Mouse (Mus musculus) ovary, adult 2 months (tissue): Measurements from ENCODE around the gene Cfap70. TPM values are rescaled to one million over a fixed set of nuclear protein-coding genes. Genes with fewer than 3 reads are reported as not detected.

ENCODE experiments used
- polyA plus RNA-seq: library from polyadenylated mRNA; depleted of rRNA; stranded (reverse); fragments of >200 nt; gene quantifications from 2 replicates; pipeline ENCODE4 v1.2.3, GENCODE M21; 2012; rRNA removed

Cfap70 gene
- 1.2 TPM in 2 replicates for polyA plus RNA-seq

DNA sequence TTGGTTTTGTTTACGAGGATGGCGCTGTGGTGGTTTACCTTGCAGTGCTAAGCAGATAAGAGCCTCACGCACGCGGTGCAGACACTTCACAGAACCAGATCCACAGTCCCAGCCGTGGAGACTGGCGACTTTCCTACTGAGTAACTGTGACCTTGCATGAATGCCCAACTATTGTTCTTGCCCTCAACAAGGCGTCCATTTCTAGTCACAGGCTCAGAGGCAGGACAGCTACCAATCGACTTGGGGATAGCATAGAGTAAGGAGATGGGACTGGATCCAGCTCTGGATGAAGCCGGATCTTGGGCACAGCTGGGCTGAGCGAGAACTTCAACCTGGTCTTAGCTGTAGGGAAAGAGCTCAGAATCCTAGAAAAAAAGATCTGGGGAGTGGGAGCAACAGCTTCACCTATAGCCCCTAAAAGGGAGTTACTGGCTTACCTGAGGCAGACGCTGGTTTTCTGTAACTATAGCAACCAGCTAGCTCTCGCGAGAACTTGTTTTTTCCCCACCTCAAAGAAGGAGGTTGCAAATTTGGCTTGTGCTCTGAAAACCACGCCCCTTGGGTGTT is at the start of gene Cfap70:
Gene Cfap70, minus strand, starts transcription at position 462 of the 567 bp plus-strand sequence.

GRCm38 (mm10) chr14:20496603-20497002 is 44.6 kb upstream of the Cfap70 start, which contains the start of gene Mss51:
Gene Mss51, minus strand, starts transcription at chr14:20496901.

DNA sequence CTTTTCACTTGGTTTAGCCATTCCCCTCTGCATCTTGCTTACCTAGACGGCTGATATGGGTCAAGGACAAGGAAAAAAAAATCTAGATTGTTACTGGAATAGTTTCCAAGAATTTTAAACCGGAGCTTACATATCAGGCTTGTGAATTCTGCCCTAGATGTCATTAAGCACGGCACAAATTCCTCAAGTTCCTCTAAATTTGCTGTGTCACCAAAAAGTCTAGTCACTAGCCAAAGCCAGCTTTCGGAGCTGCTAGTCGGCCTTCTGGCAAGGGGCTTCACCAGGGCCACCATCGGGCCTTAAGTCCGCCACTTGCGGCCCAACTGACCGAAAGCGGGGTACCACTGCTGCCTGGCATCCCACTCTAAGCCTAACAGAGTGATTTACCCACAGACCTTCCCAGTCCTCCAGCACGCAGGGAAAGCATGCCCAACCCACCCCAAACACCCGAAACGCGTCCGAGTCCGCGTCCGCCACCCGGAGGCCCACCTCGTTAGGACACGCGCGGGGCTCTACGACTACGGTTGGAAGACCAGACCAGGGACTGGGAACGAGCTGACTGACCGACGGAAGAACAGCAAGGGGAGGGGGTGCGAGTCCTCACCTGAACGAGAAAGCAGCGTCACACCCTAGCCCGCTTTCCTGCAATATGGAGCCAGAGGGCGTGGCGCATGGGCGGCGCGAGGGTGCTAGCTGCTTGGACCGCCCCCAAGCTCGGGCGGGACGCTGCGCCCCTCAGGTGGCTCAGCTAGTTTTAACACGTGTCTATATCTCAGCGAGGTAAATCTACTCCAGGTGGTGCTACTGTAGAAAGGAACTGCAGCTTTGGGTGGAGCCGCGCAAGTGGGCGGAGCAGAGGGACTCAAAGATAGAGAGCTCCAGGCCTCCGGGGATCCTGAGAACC is 27.5 kb upstream of the Cfap70 start, which contains the start of gene Anxa7:
Gene Anxa7, minus strand, starts transcription at position 843 of the 904 bp plus-strand sequence.

DNA sequence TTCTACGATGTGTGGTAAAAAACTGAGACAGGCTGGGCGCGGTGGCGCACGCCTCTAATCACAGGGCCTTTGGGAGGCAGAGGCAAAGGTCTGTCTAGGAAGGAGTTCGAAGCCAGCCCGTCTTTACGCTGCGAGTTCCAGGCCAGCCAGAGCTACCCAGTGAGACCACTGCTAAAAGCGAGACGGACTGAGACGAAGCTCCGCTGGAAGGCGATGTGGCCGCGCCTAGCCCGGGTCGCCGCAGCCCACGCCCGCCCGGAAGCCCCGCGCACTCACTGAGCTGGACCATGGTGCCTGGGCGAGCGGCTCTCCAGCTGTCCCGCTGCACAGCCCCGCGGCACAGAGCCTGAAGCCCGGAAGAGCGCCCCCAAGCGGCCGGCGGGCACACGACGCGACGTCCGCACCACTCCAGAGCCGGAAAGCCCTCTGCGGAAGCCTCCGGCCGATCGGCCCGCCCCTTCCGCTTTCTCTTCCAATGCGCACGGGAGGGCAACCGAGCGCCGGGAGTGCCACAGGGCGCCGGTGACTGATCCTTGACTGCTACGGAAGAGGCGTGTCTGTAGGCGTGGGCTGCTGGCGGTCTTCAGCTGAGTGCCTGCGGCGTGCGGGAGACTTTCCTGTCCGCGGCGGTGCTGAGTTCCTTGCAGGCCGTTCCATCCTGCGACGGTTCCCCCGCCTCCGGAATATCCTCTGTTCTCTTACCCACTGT is 58.7 kb downstream of the Cfap70 start, which contains the start of gene Mrps16:
Gene Mrps16, minus strand, starts transcription at position 430 of the 709 bp plus-strand sequence.

GRCm38 (mm10) chr14:20388441-20389129 is 63.4 kb downstream of the Cfap70 start, which contains the start of gene Dnajc9:
Gene Dnajc9, minus strand, starts transcription at chr14:20388910.

DNA sequence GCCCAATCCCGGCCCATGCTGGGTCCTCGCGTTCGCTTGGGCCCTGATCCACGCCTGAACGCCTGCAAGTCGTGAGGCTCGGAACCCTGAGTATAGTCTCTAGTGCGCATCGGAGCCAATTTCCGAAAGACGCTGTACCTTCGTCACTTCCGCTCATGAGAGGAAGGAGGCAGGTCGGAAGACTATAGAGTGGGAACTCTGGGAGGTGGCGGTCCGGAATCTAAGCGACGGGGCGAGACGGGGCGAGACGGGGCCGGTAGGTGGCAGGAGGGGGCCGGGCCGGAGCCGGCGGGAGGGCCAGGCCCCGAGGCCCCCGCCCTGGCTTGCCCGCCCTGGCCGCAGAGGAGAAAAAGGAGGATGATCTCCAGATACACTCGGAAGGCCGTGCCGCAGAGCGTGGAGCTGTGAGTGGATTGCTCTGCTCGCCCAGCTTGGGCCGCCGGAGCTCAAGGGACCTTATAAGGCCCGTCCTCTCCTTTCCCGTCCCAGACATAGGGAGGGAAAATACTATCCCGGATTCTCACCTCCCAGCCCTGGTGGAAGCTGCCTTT is 104.0 kb downstream of the Cfap70 start, which contains the start of the genes Ecd and Fam149b:
Gene Ecd, minus strand, starts transcription at position 131 of the 551 bp plus-strand sequence.
Gene Fam149b, plus strand, starts transcription at position 172 of the 551 bp plus-strand sequence.

Other genes starting within 250 kb of the Cfap70 start
- 1.3 and 1.6 TPM in 2 replicates for gene Kcnk16, start 183.0 kb downstream of the Cfap70 start, polyA plus RNA-seq
- 10.4 and 12.2 TPM in 2 replicates for gene Nudt13, start 157.5 kb downstream of the Cfap70 start, polyA plus RNA-seq
- gene Ecd, start 104.1 kb downstream of the Cfap70 start, polyA plus RNA-seq: 18.9 and 21.6 TPM in 2 replicates
- 21.4 and 32.7 TPM in 2 replicates for gene Fam149b, start 104.1 kb downstream of the Cfap70 start, polyA plus RNA-seq
- gene Dnajc9, start 63.3 kb downstream of the Cfap70 start, polyA plus RNA-seq: 53.5 and 58.6 TPM in 2 replicates
- gene Mrps16, start 58.6 kb downstream of the Cfap70 start, polyA plus RNA-seq: 34.9 and 47.4 TPM in 2 replicates
- 89.2 and 116 TPM in 2 replicates for gene Anxa7, start 27.9 kb upstream of the Cfap70 start, polyA plus RNA-seq
- 0.30 and 0.32 TPM in 2 replicates for gene Mss51, start 44.7 kb upstream of the Cfap70 start, polyA plus RNA-seq
- gene Ppp3cb, start 94.3 kb upstream of the Cfap70 start, polyA plus RNA-seq: 6.5 and 8.3 TPM in 2 replicates
- gene Usp54, start 188.8 kb upstream of the Cfap70 start, polyA plus RNA-seq: 9.4 and 13.0 TPM in 2 replicates
- 0.14 TPM in 1 of 2 replicates, not detected in the other for gene Myoz1, start 204.3 kb upstream of the Cfap70 start, polyA plus RNA-seq
- 0.15 and 0.26 TPM in 2 replicates for gene Synpo2l, start 216.1 kb upstream of the Cfap70 start, polyA plus RNA-seq
- 273 and 281 TPM in 2 replicates for gene Sec24c, start 222.1 kb upstream of the Cfap70 start, polyA plus RNA-seq
- 53.0 and 81.9 TPM in 2 replicates for gene Fut11, start 242.7 kb upstream of the Cfap70 start, polyA plus RNA-seq